Mouse (Mus musculus): ENCODE measurements around the gene Ablim2.

DNA sequence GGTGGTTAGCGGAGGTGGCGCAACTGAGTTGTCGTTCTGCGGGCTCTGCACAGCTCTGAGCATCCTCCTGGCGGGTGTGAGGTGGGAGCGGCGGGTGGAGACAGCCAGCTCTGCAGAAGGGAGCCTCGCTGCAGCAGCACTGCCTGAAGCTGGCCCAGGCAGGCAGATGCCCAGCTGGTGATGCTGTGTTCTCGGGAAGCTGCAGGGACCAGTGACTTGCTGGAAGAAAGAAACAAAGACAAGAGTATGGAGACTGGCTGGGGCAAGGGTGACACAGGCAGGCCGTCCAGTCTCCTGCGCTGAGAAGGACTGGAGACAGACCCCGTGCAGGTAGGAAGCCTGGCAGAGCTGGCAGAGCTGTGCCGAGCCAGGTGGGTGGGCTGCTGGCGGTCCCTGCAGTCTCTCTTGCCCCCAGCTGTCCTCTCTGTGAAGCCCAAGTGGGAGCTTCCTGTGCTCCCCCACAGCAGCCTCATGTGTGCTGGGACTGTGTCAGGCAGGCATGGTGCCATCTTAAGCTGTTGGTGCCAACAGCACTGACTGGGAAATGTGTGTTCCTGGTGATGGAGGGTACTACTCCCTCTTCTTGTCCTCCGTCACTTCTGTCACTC lies 56.8 kb downstream of the Ablim2 start:
- TF ChIP-seq POLR2A (IDR thresholded peaks at IDR 0.05; ENCODE audit: low read depth, low read length) (no peak), CTCF (conservative IDR thresholded peaks at IDR 0.05; ENCODE audit: insufficient read depth, insufficient read length, low read depth, low read length) (no peak)
